14 mouse cellular contexts compared by ENCODE assay signal in the genomic region with DNA sequence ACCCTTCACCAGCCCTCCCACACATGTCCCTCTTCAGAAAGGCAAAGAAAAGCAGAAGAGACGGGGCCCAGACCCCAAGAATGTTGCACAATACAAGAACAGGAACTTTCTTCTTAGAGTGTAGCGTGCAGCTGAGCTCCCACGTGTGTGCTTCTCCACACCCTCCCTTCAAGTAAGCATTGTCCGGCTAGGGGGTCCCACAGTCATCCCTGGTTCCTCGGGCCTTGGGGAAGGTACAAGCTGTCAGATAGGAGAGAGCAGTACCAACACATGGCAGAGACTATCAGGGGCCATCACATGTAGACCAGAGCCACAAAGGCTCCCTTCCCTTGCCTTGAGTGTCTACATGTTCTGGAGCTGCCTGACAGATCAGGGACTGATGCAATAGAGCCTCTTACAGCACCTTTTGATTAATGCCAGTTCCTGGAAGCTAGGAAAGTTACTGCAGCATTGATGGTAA. TPM values are rescaled to one million over a fixed set of nuclear protein-coding genes. Genes with fewer than 3 reads are reported as not detected.
DNase-seq lines count a peak whose midpoint lies in the region; ATAC-seq and TF ChIP-seq lines count a peak whose summit lies in the region.
"Had no signal": no experiment of that assay in that cellular context is flagged by ENCODE, and none has a peak within 500 bp of the region (broad histone marks: within the 10 kb centered on the region; RNA-seq: fewer than 3 reads in every experiment).

No protein-coding gene starts in this region.

- DNase-seq in adrenal gland, adult 2 months: peak; percentile 30
- no peak for DNase-seq in adrenal gland, postnatal 14 days
- DNase-seq in retina, embryonic 14.5 days (ENCODE audit: low spot score): no peak
- no peak for DNase-seq in layer of hippocampus, postnatal 36 days
- DNase-seq: cerebellum, adult 9-11 months; gastrocnemius, postnatal 14 days had no signal

- ATAC-seq in liver, embryonic 15.5 days (ENCODE audit: insufficient read depth): no peak
- no peak for ATAC-seq in liver, embryonic 12.5 days
- ATAC-seq in megakaryocyte progenitor cell, adult 5-6 weeks (replicated peaks; ENCODE audit: poor library complexity): peak; percentile 86
- ATAC-seq: forebrain, embryonic 14.5 days had no signal

- peak overlapping the region; percentile 8; the same call in 1 of the 2 replicates for H3K4me2 ChIP-seq in liver, embryonic 15.5 days
- no peak overlapping the region; the same call in 1 of the 2 replicates for H3K4me2 ChIP-seq in liver, embryonic 12.5 days
- H3K4me2 ChIP-seq: heart, embryonic 15.5 days; hindbrain, embryonic 15.5 days; kidney, embryonic 15.5 days had no signal

- no peak overlapping the region for H3K4me3 ChIP-seq in liver, embryonic 15.5 days (replicated peaks)
- no peak overlapping the region for H3K4me3 ChIP-seq in liver, embryonic 12.5 days
- no peak overlapping the region for H3K4me3 ChIP-seq in bone marrow macrophage, adult 2 months (ENCODE audit: insufficient read depth, low read length)
- H3K4me3 ChIP-seq: heart, embryonic 15.5 days; hindbrain, embryonic 15.5 days; kidney, embryonic 15.5 days had no signal

- H3K27me3 ChIP-seq in liver, embryonic 15.5 days: no peaks in the 10 kb centered on the region
- H3K27me3 ChIP-seq in liver, embryonic 12.5 days (replicated peaks): no peaks in the 10 kb centered on the region
- H3K27me3 ChIP-seq: heart, embryonic 15.5 days; hindbrain, embryonic 15.5 days; kidney, embryonic 15.5 days had no signal

- WGBS in liver, embryonic 15.5 days (ENCODE audit: insufficient replicate concordance): 23% methylated on average over 5 of the region's 5 CpGs
- 32% methylated on average over 5 of the region's 5 CpGs for WGBS in liver, embryonic 12.5 days (ENCODE audit: insufficient replicate concordance)

- no peaks in the 10 kb centered on the region for H3K9me3 ChIP-seq in liver, embryonic 15.5 days (replicated peaks)
- H3K9me3 ChIP-seq in liver, embryonic 12.5 days (replicated peaks): no peaks in the 10 kb centered on the region
- H3K9me3 ChIP-seq: heart, embryonic 15.5 days; hindbrain, embryonic 15.5 days; kidney, embryonic 15.5 days had no signal

- no peak for TF ChIP-seq POLR2A in bone marrow macrophage, adult 2 months (IDR thresholded peaks at IDR 0.05; ENCODE audit: borderline replicate concordance, low read depth, low read length)

- H3K4me1 ChIP-seq in liver, embryonic 15.5 days (replicated peaks): peaks cover 21% of the 10 kb centered on the region
- H3K4me1 ChIP-seq in liver, embryonic 12.5 days: peaks cover 39% of the 10 kb centered on the region
- H3K4me1 ChIP-seq in bone marrow macrophage, adult 2 months (ENCODE audit: control insufficient read depth, insufficient read depth, low read length): peaks cover 42% of the 10 kb centered on the region

- no peaks in the 10 kb centered on the region for H3K36me3 ChIP-seq in liver, embryonic 15.5 days (replicated peaks)
- H3K36me3 ChIP-seq in liver, embryonic 12.5 days: no peaks in the 10 kb centered on the region
- H3K36me3 ChIP-seq: heart, embryonic 15.5 days; hindbrain, embryonic 15.5 days; kidney, embryonic 15.5 days had no signal

- TF ChIP-seq CTCF in bone marrow macrophage, adult 2 months (IDR thresholded peaks at IDR 0.05; ENCODE audit: low read depth, low read length): no peak

- 0 out of 2 replicates have a peak overlapping the region, but pooled peaks have one; percentile 31 for H3K27ac ChIP-seq in liver, embryonic 15.5 days (replicated peaks)
- no peak overlapping the region; the same call in 1 of the 2 replicates for H3K27ac ChIP-seq in liver, embryonic 12.5 days
- H3K27ac ChIP-seq in bone marrow macrophage, adult 2 months (ENCODE audit: insufficient read depth, low read depth, low read length): peak overlapping the region; percentile 29
- H3K27ac ChIP-seq: heart, embryonic 15.5 days; hindbrain, embryonic 15.5 days; kidney, embryonic 15.5 days had no signal

- no peak overlapping the region for H3K9ac ChIP-seq in liver, embryonic 15.5 days
- H3K9ac ChIP-seq in liver, embryonic 12.5 days: no peak overlapping the region
- H3K9ac ChIP-seq: heart, embryonic 15.5 days; hindbrain, embryonic 15.5 days; kidney, embryonic 15.5 days had no signal

RNA-seq across cellular contexts. Expression of gene Ksr1, which starts 27.3 kb away (rescaled TPM):
- total RNA-seq in adrenal gland, adult 2 months (2021): 10 to 100 TPM in 1 of 2 experiments, 1 to 10 TPM in 1; 9.1 to 14.6 TPM
- 17.5 and 27.6 TPM in 2 replicates for polyA plus RNA-seq in adrenal gland, adult 2 months (2012; rRNA removed)
- total RNA-seq in adrenal gland, postnatal 14 days (2021): 10.0 and 10.8 TPM in 2 replicates
- 2.1 and 3.0 TPM in 2 replicates for polyA plus RNA-seq in liver, embryonic 15.5 days (2015; fragmentation: Nextera tagmentation; extraction: Ambion mirVana)
- polyA plus RNA-seq in liver, embryonic 12.5 days (2016; fragmentation: Nextera tagmentation; extraction: Ambion mirVana): 2.4 and 3.1 TPM in 2 replicates
- polyA plus RNA-seq in bone marrow macrophage, adult 2 months (2012; ENCODE audit: insufficient read depth, insufficient read length, missing spikeins): 3.7 and 6.0 TPM in 2 replicates
- 7.1 and 8.7 TPM in 2 replicates for total RNA-seq in megakaryocyte progenitor cell, adult 5-6 weeks (2015)
- total RNA-seq in megakaryocyte progenitor cell, adult 5-6 weeks (2017): 6.0 and 7.2 TPM in 2 replicates
- 100 to 1,000 TPM; 183 to 261 TPM for total RNA-seq in layer of hippocampus, postnatal 36 days (2021)

Comparison
In these comparisons a context has a peak if more than half of its experiments do, and no peak if none do; other contexts are left out.
1. RNA of gene Ksr1, which starts 27.3 kb away (total RNA-seq): 183 to 261 TPM in layer of hippocampus, postnatal 36 days; 9.1 to 14.6 TPM in adrenal gland, adult 2 months, 10.0 to 10.8 TPM in adrenal gland, postnatal 14 days and 6.0 to 8.7 TPM in megakaryocyte progenitor cell, adult 5-6 weeks; every median in the first group is over 10 times any median in the second.